Mouse (Mus musculus) megakaryocyte, embryonic 14.5 days (primary cell): ENCODE results near the gene Ppp2r1b. TPM values are rescaled to one million over a fixed set of nuclear protein-coding genes. Genes with fewer than 3 reads are reported as not detected.
A peak's percentile ranks its signal among the peaks of the same experiment; 100 is the strongest.

Experiments
- H3K27me3 ChIP-seq: replicated peaks from 2 replicates; pipeline ENCODE3; 2012; ENCODE audit warnings: inconsistent platforms
- H3K36me3 ChIP-seq: replicated peaks from 2 replicates; pipeline ENCODE3; 2012; ENCODE audit warnings: low read length, inconsistent platforms, mixed read lengths
- H3K4me1 ChIP-seq: 2 replicates; pipeline ENCODE4 v1.6.1; 2012; ENCODE audit warnings: inconsistent platforms
- H3K4me3 ChIP-seq: replicated peaks from 2 replicates; pipeline ENCODE3; 2012; ENCODE audit warnings: moderate library complexity, mild to moderate bottlenecking, inconsistent platforms
- H3K9me3 ChIP-seq: 2 replicates; pipeline ENCODE4 v1.6.1; 2012; ENCODE audit warnings: inconsistent platforms
- FLI1 ChIP-seq: IDR thresholded peaks from 2 replicates; pipeline ENCODE4 v1.6.1; 2012; ENCODE audit warnings: low read length, inconsistent platforms, mixed read lengths
- GATA1 ChIP-seq: IDR thresholded peaks from 3 replicates; pipeline ENCODE4 v1.6.1; 2012; ENCODE audit warnings: mixed read lengths, low read length, inconsistent platforms, borderline replicate concordance
- polyA plus RNA-seq: library from polyadenylated mRNA; stranded (reverse); fragments of >175 nt; gene quantifications from 2 replicates; pipeline ENCODE4 v1.2.3, GENCODE M21; 2012; ENCODE audit warnings: low replicate concordance; ENCODE audit not compliant: insufficient read depth

Gene Ppp2r1b
- polyA plus RNA-seq, 1 experiment, result 1.4 TPM

GRCm38 (mm10) chr9:50861119-50861839 is 16.2 kb downstream of the Ppp2r1b start:
- TF ChIP-seq GATA1 (no peak), FLI1 (no peak)
- Histone ChIP-seq H3K27me3 (no peaks in the 10 kb centered on the region), H3K9me3 (no peaks in the 10 kb centered on the region), H3K4me3 (no peak overlapping the region), H3K4me1 (peaks cover 48% of the 10 kb centered on the region), H3K36me3 (peaks cover 73% of the 10 kb centered on the region)

- TF ChIP-seq FLI1 (no peak), GATA1 (no peak)
- Histone ChIP-seq H3K4me1 (peaks cover 41% of the 10 kb centered on the region), H3K4me3 (no peak overlapping the region), H3K36me3 (peaks cover 96% of the 10 kb centered on the region), H3K9me3 (no peaks in the 10 kb centered on the region), H3K27me3 (no peaks in the 10 kb centered on the region)
Measured at GRCm38 (mm10) chr9:50863824-50864223, 18.7 kb downstream of the Ppp2r1b start.

GRCm38 (mm10) chr9:50864877-50865276 is 19.8 kb downstream of the Ppp2r1b start:
- TF ChIP-seq FLI1 (no peak), GATA1 (no peak)
- Histone ChIP-seq H3K9me3 (no peaks in the 10 kb centered on the region), H3K27me3 (no peaks in the 10 kb centered on the region), H3K36me3 (peaks cover 95% of the 10 kb centered on the region), H3K4me3 (no peak overlapping the region), H3K4me1 (peaks cover 41% of the 10 kb centered on the region)

GRCm38 (mm10) chr9:50865803-50866202 is 20.7 kb downstream of the Ppp2r1b start:
- H3K4me3 ChIP-seq, result peak overlapping the region; percentile 70
- no peaks in the 10 kb centered on the region for H3K27me3 ChIP-seq
- H3K9me3 ChIP-seq, result no peaks in the 10 kb centered on the region
- TF ChIP-seq GATA1 (no peak), FLI1 (no peak)
- H3K4me1 ChIP-seq, result peaks cover 33% of the 10 kb centered on the region
- peaks cover 95% of the 10 kb centered on the region for H3K36me3 ChIP-seq

GRCm38 (mm10) chr9:50867015-50867414 is 21.9 kb downstream of the Ppp2r1b start:
- no peaks in the 10 kb centered on the region for H3K9me3 ChIP-seq
- peaks cover 31% of the 10 kb centered on the region for H3K4me1 ChIP-seq
- no peak overlapping the region for H3K4me3 ChIP-seq
- no peaks in the 10 kb centered on the region for H3K27me3 ChIP-seq
- TF ChIP-seq FLI1, result no peak
- no peak for TF ChIP-seq GATA1
- peaks cover 88% of the 10 kb centered on the region for H3K36me3 ChIP-seq

- Histone ChIP-seq H3K36me3 (peaks cover 86% of the 10 kb centered on the region), H3K4me3 (no peak overlapping the region), H3K4me1 (peaks cover 31% of the 10 kb centered on the region), H3K27me3 (no peaks in the 10 kb centered on the region), H3K9me3 (no peaks in the 10 kb centered on the region)
- TF ChIP-seq FLI1 (no peak), GATA1 (no peak)
Measured at GRCm38 (mm10) chr9:50868182-50868581, 23.1 kb downstream of the Ppp2r1b start.

- Histone ChIP-seq H3K4me3 (no peak overlapping the region), H3K36me3 (peaks cover 86% of the 10 kb centered on the region), H3K27me3 (no peaks in the 10 kb centered on the region)
Measured at GRCm38 (mm10) chr9:50873210-50873609, 28.1 kb downstream of the Ppp2r1b start.

GRCm38 (mm10) chr9:50874031-50874430 is 28.9 kb downstream of the Ppp2r1b start:
- Histone ChIP-seq H3K36me3 (peaks cover 86% of the 10 kb centered on the region), H3K4me1 (peaks cover 3% of the 10 kb centered on the region; the same call in 1 of the 2 replicates), H3K9me3 (no peaks in the 10 kb centered on the region), H3K27me3 (no peaks in the 10 kb centered on the region), H3K4me3 (no peak overlapping the region)
- no peak for TF ChIP-seq FLI1
- no peak for TF ChIP-seq GATA1

More at GRCm38 (mm10) chr9:50873210-50873609, 28.1 kb downstream of the Ppp2r1b start:
- H3K4me1 ChIP-seq, result peaks cover 3% of the 10 kb centered on the region; the same call in 1 of the 2 replicates
- no peaks in the 10 kb centered on the region for H3K9me3 ChIP-seq
- TF ChIP-seq FLI1, result no peak
- TF ChIP-seq GATA1, result no peak

GRCm38 (mm10) chr9:50875470-50875869 is 30.4 kb downstream of the Ppp2r1b start:
- Histone ChIP-seq H3K36me3 (peaks cover 88% of the 10 kb centered on the region), H3K27me3 (no peaks in the 10 kb centered on the region)
- no peak for TF ChIP-seq GATA1
- TF ChIP-seq FLI1, result no peak

GRCm38 (mm10) chr9:50876287-50876686 is 31.2 kb downstream of the Ppp2r1b start:
- peaks cover 88% of the 10 kb centered on the region for H3K36me3 ChIP-seq

More at GRCm38 (mm10) chr9:50875470-50875869, 30.4 kb downstream of the Ppp2r1b start:
- H3K4me1 ChIP-seq, result peaks cover 3% of the 10 kb centered on the region; the same call in 1 of the 2 replicates
- no peak overlapping the region for H3K4me3 ChIP-seq
- no peaks in the 10 kb centered on the region for H3K9me3 ChIP-seq

More at GRCm38 (mm10) chr9:50876287-50876686, 31.2 kb downstream of the Ppp2r1b start:
- no peak for TF ChIP-seq GATA1
- no peak for TF ChIP-seq FLI1
- no peaks in the 10 kb centered on the region for H3K27me3 ChIP-seq
- H3K9me3 ChIP-seq, result no peaks in the 10 kb centered on the region
- no peak overlapping the region for H3K4me3 ChIP-seq
- peaks cover 3% of the 10 kb centered on the region; the same call in 1 of the 2 replicates for H3K4me1 ChIP-seq
